Mouse (Mus musculus) thymus, adult 2 months (tissue): ENCODE data around the gene C1qtnf1.

Experiments
- CTCF ChIP-seq: fragments of 200-500 bp; IDR thresholded peaks from 2 replicates; pipeline ENCODE4 v1.5.1; 2012; ENCODE audit warnings: mild to moderate bottlenecking, control low read depth, low read length, moderate library complexity, borderline replicate concordance; ENCODE audit not compliant: control insufficient read depth, poor library complexity, insufficient read depth; ENCODE audit errors: extremely low read depth
- POLR2A ChIP-seq: fragments of 200-500 bp; IDR thresholded peaks from 2 replicates; pipeline ENCODE4 v1.6.1; 2012; ENCODE audit warnings: mild to moderate bottlenecking, low read length, control low read depth, moderate library complexity; ENCODE audit not compliant: control insufficient read depth, poor library complexity, insufficient read depth; ENCODE audit errors: extremely low read depth

GRCm38 (mm10) chr11:118493458-118493857, 65.5 kb downstream of the C1qtnf1 start:
- TF ChIP-seq POLR2A, result no peak
- no peak for TF ChIP-seq CTCF
